Mouse (Mus musculus) testis, adult 2 months (tissue): ENCODE results near the gene Pcna. TPM values are rescaled to one million over a fixed set of nuclear protein-coding genes. Genes with fewer than 3 reads are reported as not detected.

Source experiments
- H3K27ac ChIP-seq: fragments of 200-500 bp; 2 replicates; pipeline ENCODE4 v1.5.1; 2012; ENCODE audit warnings: low read depth, low read length; ENCODE audit not compliant: control insufficient read depth, insufficient read depth
- H3K27me3 ChIP-seq: fragments of 200-500 bp; 2 replicates; pipeline ENCODE4 v1.6.1; 2012; ENCODE audit warnings: mild to moderate bottlenecking, low read length, moderate library complexity; ENCODE audit not compliant: control insufficient read depth, insufficient read depth
- H3K36me3 ChIP-seq: fragments of 200-500 bp; 2 replicates; pipeline ENCODE4 v1.6.1; 2012; ENCODE audit warnings: mild to moderate bottlenecking, low read length; ENCODE audit not compliant: control insufficient read depth, insufficient read depth
- H3K4me1 ChIP-seq: fragments of 200-500 bp; 2 replicates; pipeline ENCODE4 v1.6.1; 2012; ENCODE audit warnings: low read length; ENCODE audit not compliant: control insufficient read depth, insufficient read depth
- H3K4me3 ChIP-seq: fragments of 200-500 bp; 2 replicates; pipeline ENCODE4 v1.5.1; 2012; ENCODE audit warnings: low read depth, mild to moderate bottlenecking, low read length, moderate library complexity, mixed read lengths; ENCODE audit not compliant: control insufficient read depth
- CTCF ChIP-seq: fragments of 200-500 bp; IDR thresholded peaks from 2 replicates; pipeline ENCODE4 v1.5.1; 2012; ENCODE audit warnings: low read depth, mild to moderate bottlenecking, inconsistent platforms, low read length, moderate library complexity; ENCODE audit not compliant: control insufficient read depth, insufficient read depth, insufficient replicate concordance
- POLR2A ChIP-seq: fragments of 200-500 bp; IDR thresholded peaks from 2 replicates; pipeline ENCODE4 v1.6.1; 2012; ENCODE audit warnings: low read depth, mild to moderate bottlenecking, inconsistent platforms, low read length, moderate library complexity; ENCODE audit not compliant: control insufficient read depth
- polyA plus RNA-seq: library from polyadenylated mRNA; depleted of rRNA; stranded (reverse); fragments of >200 nt; gene quantifications from 2 replicates; pipeline ENCODE4 v1.2.3, GENCODE M21; 2012

Pcna gene
- polyA plus RNA-seq, 1 experiment: 84.2 TPM

- Histone ChIP-seq H3K27ac (no peak overlapping the region), H3K4me3 (no peak overlapping the region), H3K4me1 (no peaks in the 10 kb centered on the region; the same call in 1 of the 2 replicates), H3K27me3 (no peaks in the 10 kb centered on the region), H3K36me3 (peaks cover 1% of the 10 kb centered on the region; the same call in 1 of the 2 replicates)
- no peak for TF ChIP-seq CTCF
- no peak for TF ChIP-seq POLR2A
Measured at GRCm38 (mm10) chr2:132235975-132236374, 17.1 kb downstream of the Pcna start.

GRCm38 (mm10) chr2:132235291-132235690 is 17.8 kb downstream of the Pcna start:
- TF ChIP-seq POLR2A (no peak), CTCF (no peak)
- Histone ChIP-seq H3K4me3 (no peak overlapping the region), H3K36me3 (peaks cover 1% of the 10 kb centered on the region; the same call in 1 of the 2 replicates), H3K27ac (no peak overlapping the region), H3K27me3 (no peaks in the 10 kb centered on the region), H3K4me1 (no peaks in the 10 kb centered on the region; the same call in 1 of the 2 replicates)

GRCm38 (mm10) chr2:132233985-132234765 is 18.9 kb downstream of the Pcna start:
- Histone ChIP-seq H3K4me1 (no peaks in the 10 kb centered on the region; the same call in 1 of the 2 replicates), H3K27me3 (no peaks in the 10 kb centered on the region), H3K4me3 (no peak overlapping the region), H3K27ac (no peak overlapping the region), H3K36me3 (peaks cover 1% of the 10 kb centered on the region; the same call in 1 of the 2 replicates)
- TF ChIP-seq POLR2A (no peak), CTCF (no peak)

GRCm38 (mm10) chr2:132232413-132232945 is 20.6 kb downstream of the Pcna start:
- H3K4me3 ChIP-seq: no peak overlapping the region
- no peaks in the 10 kb centered on the region for H3K36me3 ChIP-seq
- no peak overlapping the region for H3K27ac ChIP-seq
- H3K4me1 ChIP-seq: no peaks in the 10 kb centered on the region; the same call in 1 of the 2 replicates
- H3K27me3 ChIP-seq: no peaks in the 10 kb centered on the region
- no peak for TF ChIP-seq POLR2A
- TF ChIP-seq CTCF: no peak

- no peaks in the 10 kb centered on the region for H3K36me3 ChIP-seq
- H3K4me1 ChIP-seq: no peaks in the 10 kb centered on the region
- no peak overlapping the region for H3K4me3 ChIP-seq
- TF ChIP-seq CTCF: no peak
- no peak for TF ChIP-seq POLR2A
- H3K27me3 ChIP-seq: no peaks in the 10 kb centered on the region
- H3K27ac ChIP-seq: no peak overlapping the region
Measured at GRCm38 (mm10) chr2:132224359-132224758, 28.8 kb downstream of the Pcna start.

- Histone ChIP-seq H3K4me3 (no peak overlapping the region), H3K36me3 (no peaks in the 10 kb centered on the region), H3K27ac (no peak overlapping the region), H3K4me1 (no peaks in the 10 kb centered on the region), H3K27me3 (no peaks in the 10 kb centered on the region)
- TF ChIP-seq CTCF (no peak), POLR2A (no peak)
Measured at GRCm38 (mm10) chr2:132221611-132222073, 31.5 kb downstream of the Pcna start.

GRCm38 (mm10) chr2:132211995-132212656 is 41.0 kb downstream of the Pcna start:
- H3K27me3 ChIP-seq: no peaks in the 10 kb centered on the region
- H3K4me1 ChIP-seq: no peaks in the 10 kb centered on the region
- TF ChIP-seq CTCF (no peak), POLR2A (no peak)
- H3K27ac ChIP-seq: no peak overlapping the region
- H3K36me3 ChIP-seq: no peaks in the 10 kb centered on the region
- no peak overlapping the region for H3K4me3 ChIP-seq
